Mouse (Mus musculus): Measurements from ENCODE around the gene Fam13a.

GRCm38 (mm10) chr6:59032748-59033147 is 8.4 kb upstream of the Fam13a start:
- TF ChIP-seq CTCF (IDR thresholded peaks at IDR 0.05; ENCODE audit: control insufficient read depth, insufficient read depth, low read length) (no peak), POLR2A (IDR thresholded peaks at IDR 0.05; ENCODE audit: borderline replicate concordance, control insufficient read depth, low read depth, low read length) (no peak)

Measured in bone marrow, adult 2 months (tissue).